Mouse (Mus musculus) cerebellum, adult 11-12 months (tissue): ENCODE data around the gene Ncam2.
A peak's percentile ranks its signal among the peaks of the same experiment; 100 is the strongest.

ENCODE experiments used
- DNase-seq: peaks from one replicate; pipeline ENCODE4 v3.0.0; 2022

Ncam2 gene

DNA sequence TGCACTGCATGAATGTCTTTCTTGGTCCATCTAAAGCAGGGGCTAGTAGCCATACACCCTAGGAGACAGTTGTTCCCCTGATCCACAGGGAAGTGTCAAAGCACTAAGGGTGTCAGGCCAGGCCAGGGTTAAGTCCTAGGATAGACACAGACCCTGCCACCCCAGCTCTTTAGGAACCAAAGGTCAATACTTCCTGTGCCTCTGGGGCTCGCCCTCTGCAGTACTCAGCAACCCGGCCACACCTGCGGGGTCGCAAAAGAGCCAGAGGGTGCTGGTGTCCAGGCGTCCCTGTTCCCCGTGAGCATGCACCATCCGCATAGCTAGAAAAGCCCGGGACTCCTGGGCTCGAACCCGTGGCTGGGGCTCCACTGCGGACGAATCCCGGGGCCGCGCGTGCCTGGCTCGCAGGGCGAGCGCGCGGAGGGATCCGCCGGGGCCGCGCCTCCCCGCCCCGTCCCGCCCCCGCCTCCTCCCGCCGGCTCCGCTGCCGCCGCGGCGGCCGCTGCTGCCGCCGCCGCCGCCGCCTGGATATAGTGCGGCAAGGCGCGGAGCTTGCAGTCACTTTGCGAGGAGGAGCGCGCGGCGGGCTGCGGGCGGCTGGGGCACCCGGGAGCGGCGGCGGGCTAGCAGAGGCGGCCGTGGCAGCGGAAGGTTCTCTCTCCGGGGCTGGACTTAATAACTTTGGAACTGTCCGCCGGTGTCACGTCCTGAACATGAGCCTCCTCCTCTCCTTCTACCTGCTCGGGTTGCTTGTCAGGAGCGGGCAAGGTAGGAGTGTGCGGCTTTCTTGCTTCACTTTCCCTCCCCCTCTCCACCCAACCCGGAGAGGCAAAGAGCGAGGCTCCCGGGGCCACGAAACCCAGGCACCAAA, at the start of gene Ncam2:
Gene Ncam2 (plus strand): TSS at position 497 of the 871 bp plus-strand sequence.
- peak; percentile 73 for DNase-seq

DNA sequence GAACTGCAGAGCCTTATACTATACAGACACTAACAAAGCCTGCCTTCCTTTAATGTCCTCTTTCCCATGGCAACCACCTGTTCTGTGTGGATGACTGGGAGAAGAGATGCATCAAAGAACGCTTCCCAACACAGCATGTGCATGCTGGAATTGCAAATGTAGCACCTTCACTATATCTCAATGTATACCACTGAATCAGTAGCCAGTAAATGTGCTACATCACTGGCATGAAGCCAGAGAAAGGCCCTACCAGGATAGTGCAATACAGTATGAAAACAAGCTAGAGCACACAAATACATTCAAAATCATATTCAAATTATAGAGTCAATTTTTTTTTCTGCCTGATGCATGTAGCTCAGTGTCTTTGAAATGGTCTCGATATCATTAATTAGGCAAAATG, 29.7 kb upstream of the Ncam2 start:
- no peak for DNase-seq

- DNase-seq = no peak
Observed at GRCm38 (mm10) chr16:81175302-81175943, 25.1 kb upstream of the Ncam2 start.

- DNase-seq = no peak
Observed at GRCm38 (mm10) chr16:81179801-81180200, 20.7 kb upstream of the Ncam2 start.

DNA sequence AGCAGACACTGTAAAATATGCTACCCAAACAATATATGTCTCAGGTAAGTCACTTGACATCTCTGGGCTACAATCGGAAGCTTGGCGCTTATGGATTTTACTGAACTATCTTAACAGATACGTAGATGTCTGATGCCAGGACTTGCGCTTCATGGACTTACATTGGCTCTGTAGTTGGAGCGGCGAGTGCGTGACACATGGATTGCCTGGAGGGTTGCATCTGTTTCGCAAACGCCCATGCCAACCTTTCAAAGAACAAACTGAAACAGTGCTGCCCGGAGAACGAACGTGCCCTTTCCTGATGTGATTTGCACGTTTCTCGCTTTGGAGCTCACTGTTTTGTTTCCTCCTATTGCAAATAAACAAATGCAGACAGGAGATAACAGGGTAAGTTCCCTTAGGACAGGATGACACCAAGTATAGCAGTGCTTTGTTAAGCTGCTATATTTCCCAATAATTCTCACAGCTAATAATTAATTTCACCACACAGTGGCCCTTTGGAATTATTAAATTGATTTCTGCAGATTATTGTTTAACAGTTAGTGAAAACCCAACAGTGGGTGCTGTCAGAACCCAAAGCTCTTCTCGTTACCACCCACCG, 12.8 kb upstream of the Ncam2 start:
- peak; percentile 17 for DNase-seq

GRCm38 (mm10) chr16:81191621-81192020, 8.9 kb upstream of the Ncam2 start:
- DNase-seq = no peak

- no peak for DNase-seq
Observed at GRCm38 (mm10) chr16:81192607-81193006, 7.9 kb upstream of the Ncam2 start.

- no peak for DNase-seq
Observed at GRCm38 (mm10) chr16:81199467-81199866, 1.0 kb upstream of the Ncam2 start.

DNA sequence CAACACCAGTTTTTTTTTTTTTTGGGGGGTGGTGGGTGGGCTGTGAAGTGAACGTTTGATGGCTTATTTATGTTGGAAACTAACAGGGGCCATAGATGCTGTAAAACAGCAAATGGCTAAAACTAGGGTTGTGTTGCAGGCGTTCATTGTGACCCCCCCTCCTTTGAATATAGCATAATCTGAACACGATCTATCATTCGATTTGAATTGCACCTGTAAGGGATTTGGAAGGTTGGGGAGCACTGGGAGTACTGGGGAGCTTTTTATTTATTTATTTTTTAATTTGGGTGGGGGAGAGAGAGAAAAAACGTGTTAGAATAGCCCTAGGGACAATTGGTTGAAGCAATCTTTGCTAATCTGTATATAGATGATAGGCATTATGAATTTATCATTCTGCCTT, 974 bp downstream of the Ncam2 start:
- no peak for DNase-seq

- peak; percentile 46 for DNase-seq
Observed at GRCm38 (mm10) chr16:81201992-81202391, 1.5 kb downstream of the Ncam2 start.

DNA sequence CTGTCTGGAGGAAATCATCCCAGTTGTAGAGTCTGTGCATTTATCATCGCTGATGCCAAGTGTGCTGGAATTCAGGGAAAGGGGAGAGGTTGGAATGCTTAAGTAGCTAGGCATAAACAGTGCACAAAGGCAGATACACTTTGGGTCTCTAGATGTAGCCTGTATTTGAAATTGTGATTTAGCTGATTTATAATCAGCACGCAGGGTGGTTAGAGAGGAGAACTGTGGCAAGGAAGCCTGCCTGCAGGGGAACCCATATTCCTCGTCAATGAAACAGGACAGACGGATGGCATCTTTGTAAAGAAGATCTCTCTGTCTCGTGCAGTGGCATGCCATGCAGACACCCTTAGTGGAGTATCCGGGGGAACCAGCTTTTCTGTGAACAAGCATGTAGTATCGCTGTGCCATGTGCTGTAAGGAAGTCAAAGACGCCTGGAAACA, 2.2 kb downstream of the Ncam2 start:
- DNase-seq = peak; percentile 16

GRCm38 (mm10) chr16:81204405-81205034, 4.0 kb downstream of the Ncam2 start:
- DNase-seq = peak; percentile 14

- no peak for DNase-seq
Observed at GRCm38 (mm10) chr16:81221176-81221575, 20.7 kb downstream of the Ncam2 start.

- no peak for DNase-seq
Observed at GRCm38 (mm10) chr16:81223841-81224240, 23.3 kb downstream of the Ncam2 start.

DNA sequence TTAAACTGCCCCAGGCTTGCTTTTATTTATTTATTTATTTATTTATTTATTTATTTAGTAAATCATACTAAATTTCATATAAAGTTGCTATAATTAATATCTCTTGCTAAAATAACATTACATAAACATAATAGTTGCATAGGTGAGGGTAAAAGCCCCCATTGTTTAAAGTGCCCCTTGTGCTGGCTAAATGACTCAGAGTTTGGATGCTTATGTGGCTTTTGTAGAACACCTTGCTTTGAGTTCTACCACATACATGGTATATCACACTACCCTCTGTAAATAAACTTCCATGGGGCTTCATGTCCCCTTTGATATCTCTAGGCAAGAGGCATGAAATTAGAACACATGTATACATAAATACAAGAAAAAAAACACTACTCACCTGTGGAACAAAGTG, 23.8 kb downstream of the Ncam2 start:
- no peak for DNase-seq

DNA sequence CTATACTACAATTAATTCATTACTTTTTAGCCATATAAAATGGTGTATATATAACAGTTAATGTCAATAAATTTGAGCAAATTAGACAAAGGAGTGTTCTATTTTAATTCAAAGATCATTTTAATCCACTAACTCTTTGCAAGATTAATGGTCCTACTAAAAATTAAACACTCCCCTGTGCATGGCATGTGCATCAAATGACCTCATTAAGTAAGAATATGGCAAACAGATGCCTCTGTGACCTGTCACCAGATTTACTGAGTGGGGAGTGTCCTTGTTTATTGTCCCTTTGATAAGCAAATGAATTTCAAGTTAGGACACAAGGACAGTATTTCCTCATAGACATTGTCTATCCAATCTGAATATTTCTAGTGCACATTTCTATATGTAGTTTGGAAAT, 54.4 kb downstream of the Ncam2 start:
- DNase-seq = no peak

DNA sequence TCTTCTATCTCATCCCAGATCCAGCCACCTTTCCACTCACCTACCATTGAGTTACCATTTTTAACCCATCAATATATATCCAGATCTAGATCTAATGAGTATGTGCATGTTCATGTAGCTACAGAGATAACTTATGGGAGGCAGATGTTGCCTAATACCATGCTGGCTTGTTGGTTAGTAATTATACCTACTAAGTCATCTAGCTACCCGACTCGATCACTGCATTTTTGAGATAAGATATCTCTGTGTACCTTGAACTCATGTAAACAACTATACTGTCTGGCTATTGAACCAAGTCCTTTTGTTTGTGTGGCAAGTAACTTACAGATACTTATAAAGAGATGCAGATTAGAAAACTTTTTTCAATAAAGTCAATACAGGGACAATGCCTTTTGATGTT, 59.9 kb downstream of the Ncam2 start:
- DNase-seq = no peak

DNA sequence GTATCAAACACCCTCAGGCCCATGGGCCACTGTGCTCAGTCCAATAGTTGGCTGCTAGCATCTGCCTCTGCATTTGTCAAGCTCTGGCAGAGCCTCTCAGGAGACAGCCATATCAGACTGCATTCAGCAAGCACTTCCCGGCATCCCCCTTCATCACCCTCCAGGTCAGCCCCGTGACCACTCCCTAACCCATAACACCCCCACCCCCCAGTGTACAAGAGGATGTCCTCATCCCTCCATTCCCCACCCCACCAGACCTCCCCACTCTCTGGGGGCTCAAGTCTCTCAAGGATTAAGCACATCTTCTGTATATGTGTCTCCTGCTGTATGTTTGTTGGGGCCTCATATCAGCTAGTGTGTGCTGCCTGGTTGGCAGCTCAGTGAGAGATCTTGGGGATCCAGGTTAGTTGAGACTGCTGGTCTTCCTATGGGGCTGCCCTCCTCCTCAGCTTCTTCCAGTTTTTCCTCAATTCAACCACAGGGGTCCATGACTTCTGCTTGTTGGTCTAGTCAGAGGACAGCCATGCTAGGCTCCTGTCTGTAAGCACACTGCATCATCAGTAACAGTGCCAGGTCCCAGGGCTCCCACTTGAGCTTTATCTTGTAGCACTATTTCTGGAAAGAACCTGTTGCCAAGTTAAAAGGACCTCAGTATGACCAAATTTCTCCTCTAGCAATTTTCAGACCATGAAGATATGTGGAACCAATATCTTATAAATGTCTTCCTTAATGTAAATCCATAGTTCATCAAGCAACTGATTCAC, 73.3 kb downstream of the Ncam2 start:
- DNase-seq = no peak

GRCm38 (mm10) chr16:81284241-81284640, 83.7 kb downstream of the Ncam2 start:
- peak; percentile 24 for DNase-seq

DNA sequence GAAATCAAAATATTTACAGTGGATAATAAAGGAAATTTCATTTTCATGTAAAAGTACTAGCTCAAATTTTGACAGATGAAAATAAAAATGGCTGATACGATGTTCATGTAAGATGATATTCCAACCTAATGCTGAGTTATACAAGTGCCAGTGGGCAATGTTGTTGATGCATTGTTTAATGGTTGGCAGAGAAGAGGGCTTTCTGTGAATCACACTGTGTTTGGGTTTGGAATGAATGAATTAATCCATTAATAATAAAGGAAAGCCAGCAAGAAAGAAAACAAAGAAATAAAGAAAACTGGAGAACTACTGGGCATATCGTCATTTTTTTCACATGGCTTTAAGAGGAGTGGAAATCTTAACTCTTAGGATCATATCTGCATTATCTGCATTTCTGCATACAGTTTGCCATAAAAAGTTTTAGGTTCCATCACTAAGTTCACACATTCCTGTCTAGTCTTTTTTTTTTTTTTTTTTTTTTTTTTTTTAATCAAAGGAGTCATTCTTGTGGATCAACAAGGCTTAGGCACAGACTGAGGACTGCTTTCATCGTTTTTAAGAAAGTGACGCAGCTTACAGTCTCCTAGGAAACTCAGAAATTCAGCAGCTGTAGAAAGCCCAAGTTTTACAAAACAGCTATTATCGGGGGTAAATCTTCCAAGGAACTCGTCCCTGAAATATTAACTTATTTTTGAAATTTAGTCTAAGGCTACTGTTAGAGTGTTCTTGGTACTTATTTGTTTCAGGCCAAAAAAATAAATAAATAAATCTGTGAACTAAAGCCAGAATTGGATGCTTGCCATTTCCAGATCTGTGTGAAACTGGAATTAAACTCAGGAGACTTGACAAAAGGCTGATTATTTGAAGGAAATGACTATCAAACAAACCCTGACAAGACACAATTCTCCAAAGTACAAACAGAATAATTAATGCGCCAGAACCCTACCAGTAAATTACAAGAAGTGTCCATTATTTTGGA, 84.7 kb downstream of the Ncam2 start:
- no peak for DNase-seq

GRCm38 (mm10) chr16:81285882-81286281, 85.4 kb downstream of the Ncam2 start:
- no peak for DNase-seq
